Mouse (Mus musculus): ENCODE measurements around the gene Znrd1. TPM values are rescaled to one million over a fixed set of nuclear protein-coding genes. Genes with fewer than 3 reads are reported as not detected.

The Znrd1 gene
- total and polyA plus RNA-seq, 3 experiments: 26.4 to 38.2 TPM; not detected in 1

- Histone ChIP-seq H3K4me1 (ENCODE audit: control insufficient read depth in 1 of 2, insufficient read depth in 2 of 2, low read length in 2 of 2) (peaks cover 0 to 2% of the 10 kb centered on the region in 2 experiments; a peak in 1 of 4 replicates), H3K79me2 (ENCODE audit: control insufficient read depth, insufficient read depth, low read length, poor library complexity) (no peaks in the 10 kb centered on the region), H3K36me3 (ENCODE audit: control insufficient read depth in 1 of 2, insufficient read depth in 2 of 2, low read length in 2 of 2) (no peaks in the 10 kb centered on the region), H3K4me3 (ENCODE audit: control insufficient read depth in 1 of 2, insufficient read depth in 1 of 2, low read depth in 2 of 2, low read length in 2 of 2) (no peak overlapping the region), H3K9me3 (replicated peaks; ENCODE audit: insufficient read depth, low read length) (no peaks in the 10 kb centered on the region), H3K9ac (ENCODE audit: control insufficient read depth, low read depth, low read length, poor library complexity, severe bottlenecking) (no peak overlapping the region), H3K27ac (ENCODE audit: control insufficient read depth, low read depth, low read length) (no peak overlapping the region), H3K27me3 (ENCODE audit: control insufficient read depth in 1 of 2, insufficient read depth in 2 of 2, low read length in 2 of 2) (peaks cover 2% of the 10 kb centered on the region in 2 experiments)
- no peak for TF ChIP-seq MAZ (IDR thresholded peaks at IDR 0.05; ENCODE audit: low read depth, low read length)
- TF ChIP-seq MAX (IDR thresholded peaks at IDR 0.05; ENCODE audit: low read length): no peak
- no peak for DNase-seq (ENCODE audit: low read depth, low spot score)
Observed at GRCm38 (mm10) chr17:36942391-36942790, 16.0 kb downstream of the Znrd1 start.

- Histone ChIP-seq H3K27me3 (ENCODE audit: control insufficient read depth in 1 of 2, insufficient read depth in 2 of 2, low read length in 2 of 2) (peaks cover 2 to 3% of the 10 kb centered on the region in 2 experiments), H3K27ac (ENCODE audit: control insufficient read depth, low read depth, low read length) (no peak overlapping the region), H3K9me3 (replicated peaks; ENCODE audit: insufficient read depth, low read length) (no peaks in the 10 kb centered on the region), H3K9ac (ENCODE audit: control insufficient read depth, low read depth, low read length, poor library complexity, severe bottlenecking) (no peak overlapping the region), H3K4me3 (ENCODE audit: control insufficient read depth in 1 of 2, insufficient read depth in 1 of 2, low read depth in 2 of 2, low read length in 2 of 2) (no peak overlapping the region), H3K4me1 (ENCODE audit: control insufficient read depth in 1 of 2, insufficient read depth in 2 of 2, low read length in 2 of 2) (peaks cover 0 to 2% of the 10 kb centered on the region in 2 experiments; a peak in 1 of 4 replicates), H3K36me3 (ENCODE audit: control insufficient read depth in 1 of 2, insufficient read depth in 2 of 2, low read length in 2 of 2) (no peaks in the 10 kb centered on the region), H3K79me2 (ENCODE audit: control insufficient read depth, insufficient read depth, low read length, poor library complexity) (no peaks in the 10 kb centered on the region)
- DNase-seq (ENCODE audit: low read depth, low spot score): peak; percentile 17
- TF ChIP-seq ETS1 (IDR thresholded peaks at IDR 0.05; ENCODE audit: low read depth, low read length): no peak
- TF ChIP-seq TAL1 (IDR thresholded peaks at IDR 0.05; ENCODE audit: low read length): no peak
- TF ChIP-seq RCOR1 (IDR thresholded peaks at IDR 0.05; ENCODE audit: low read depth, low read length): no peak
- TF ChIP-seq MYC (IDR thresholded peaks at IDR 0.05; ENCODE audit: low read depth, low read length): no peak
- TF ChIP-seq SIN3A (IDR thresholded peaks at IDR 0.05; ENCODE audit: low read length): no peak
- TF ChIP-seq ZKSCAN1 (IDR thresholded peaks at IDR 0.05; ENCODE audit: low read depth, low read length): no peak
Observed at GRCm38 (mm10) chr17:36938056-36938455, 20.3 kb downstream of the Znrd1 start.

GRCm38 (mm10) chr17:36931806-36932205, 26.6 kb downstream of the Znrd1 start:
- H3K36me3 ChIP-seq (ENCODE audit: control insufficient read depth in 1 of 2, insufficient read depth in 2 of 2, low read length in 2 of 2): no peaks in the 10 kb centered on the region
- DNase-seq (ENCODE audit: low read depth, low spot score): no peak
- H3K27me3 ChIP-seq (ENCODE audit: control insufficient read depth in 1 of 2, insufficient read depth in 2 of 2, low read length in 2 of 2): peaks cover 0 to 5% of the 10 kb centered on the region in 2 experiments; a peak in 3 of 4 replicates
- H3K9me3 ChIP-seq (replicated peaks; ENCODE audit: insufficient read depth, low read length): no peaks in the 10 kb centered on the region
- H3K27ac ChIP-seq (ENCODE audit: control insufficient read depth, low read depth, low read length): no peak overlapping the region
- no peaks in the 10 kb centered on the region for H3K79me2 ChIP-seq (ENCODE audit: control insufficient read depth, insufficient read depth, low read length, poor library complexity)
- H3K4me1 ChIP-seq (ENCODE audit: control insufficient read depth in 1 of 2, insufficient read depth in 2 of 2, low read length in 2 of 2): 0 out of 4 replicates have a peak, but pooled peaks cover 0 to 4% of the 10 kb centered on the region in 2 experiments
- no peak overlapping the region for H3K4me3 ChIP-seq (ENCODE audit: control insufficient read depth in 1 of 2, insufficient read depth in 1 of 2, low read depth in 2 of 2, low read length in 2 of 2)
- no peak overlapping the region for H3K9ac ChIP-seq (ENCODE audit: control insufficient read depth, low read depth, low read length, poor library complexity, severe bottlenecking)
- TF ChIP-seq MAFK (IDR thresholded peaks at IDR 0.05; ENCODE audit: borderline replicate concordance, low read depth, low read length) (no peak), SMC3 (IDR thresholded peaks at IDR 0.05; ENCODE audit: low read depth, low read length) (no peak), ZNF384 (IDR thresholded peaks at IDR 0.05; ENCODE audit: low read depth, low read length) (no peak), NRF1 (IDR thresholded peaks at IDR 0.05; ENCODE audit: insufficient read depth, low read depth, low read length, poor library complexity, severe bottlenecking) (no peak), CHD2 (IDR thresholded peaks at IDR 0.05; ENCODE audit: low read length) (no peak), EP300 (IDR thresholded peaks at IDR 0.05; ENCODE audit: low read depth in 1 of 2, low read length in 2 of 2) (no peak), E2F4 (IDR thresholded peaks at IDR 0.05; ENCODE audit: borderline replicate concordance, low read depth, low read length) (no peak), TBP (IDR thresholded peaks at IDR 0.05; ENCODE audit: low read depth, low read length) (no peak), SIN3A (IDR thresholded peaks at IDR 0.05; ENCODE audit: low read length) (no peak), ETS1 (IDR thresholded peaks at IDR 0.05; ENCODE audit: low read depth, low read length) (no peak), MYB (IDR thresholded peaks at IDR 0.05; ENCODE audit: low read depth, low read length) (no peak), KAT2A (conservative IDR thresholded peaks at IDR 0.05; ENCODE audit: low read depth, low read length) (no peak), NELFE (IDR thresholded peaks at IDR 0.05; ENCODE audit: low read depth, low read length) (no peak), POLR2AphosphoS5 (IDR thresholded peaks at IDR 0.05; ENCODE audit: borderline replicate concordance, low read depth, low read length) (no peak), HCFC1 (IDR thresholded peaks at IDR 0.05; ENCODE audit: low read depth, low read length) (no peak), TCF12 (IDR thresholded peaks at IDR 0.05; ENCODE audit: low read depth, low read length) (no peak), CTCF (IDR thresholded peaks at IDR 0.05 in 2 of 3, conservative IDR thresholded peaks at IDR 0.05 in 1 of 3; ENCODE audit: control insufficient read depth in 1 of 3, insufficient read depth in 1 of 3, low read depth in 2 of 3, low read length in 3 of 3, poor library complexity in 1 of 3, severe bottlenecking in 1 of 3) (no peak), MYC (IDR thresholded peaks at IDR 0.05; ENCODE audit: low read depth, low read length) (no peak)
